Mouse (Mus musculus) cerebellum, postnatal 14 days (tissue): ENCODE results near the gene Ankrd63.

Experiments used
- DNase-seq, 2 experiments: peaks; one replicate each; pipeline ENCODE4 v3.0.0; 2021; ENCODE audit warnings: mixed read lengths in 2 of 2

Gene Ankrd63

GRCm38 (mm10) chr2:118703913-118704730 is at the start of gene Ankrd63:
Ankrd63 (minus strand) TSS chr2:118703963.
- no peak for DNase-seq

DNA sequence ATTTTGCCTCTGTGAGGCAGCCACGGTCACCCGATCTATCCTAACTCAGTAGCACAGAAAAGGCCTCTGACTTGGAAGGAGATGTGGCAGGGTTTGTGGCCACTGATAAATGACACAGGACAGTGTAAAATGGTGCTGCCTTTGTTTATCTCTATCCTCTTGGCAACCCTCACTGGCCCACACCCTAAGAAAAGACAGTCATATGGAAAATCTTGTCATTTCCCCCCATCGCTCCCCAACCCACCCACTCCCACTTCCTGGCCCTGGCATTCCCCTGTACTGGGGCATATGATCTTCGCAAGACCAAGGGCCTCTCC is 49.0 kb upstream of the Ankrd63 start:
- no peak for DNase-seq

GRCm38 (mm10) chr2:118751896-118752791 is 48.4 kb upstream of the Ankrd63 start:
- DNase-seq, result no peak

- no peak for DNase-seq
Observed at GRCm38 (mm10) chr2:118750476-118750875, 46.7 kb upstream of the Ankrd63 start.

DNA sequence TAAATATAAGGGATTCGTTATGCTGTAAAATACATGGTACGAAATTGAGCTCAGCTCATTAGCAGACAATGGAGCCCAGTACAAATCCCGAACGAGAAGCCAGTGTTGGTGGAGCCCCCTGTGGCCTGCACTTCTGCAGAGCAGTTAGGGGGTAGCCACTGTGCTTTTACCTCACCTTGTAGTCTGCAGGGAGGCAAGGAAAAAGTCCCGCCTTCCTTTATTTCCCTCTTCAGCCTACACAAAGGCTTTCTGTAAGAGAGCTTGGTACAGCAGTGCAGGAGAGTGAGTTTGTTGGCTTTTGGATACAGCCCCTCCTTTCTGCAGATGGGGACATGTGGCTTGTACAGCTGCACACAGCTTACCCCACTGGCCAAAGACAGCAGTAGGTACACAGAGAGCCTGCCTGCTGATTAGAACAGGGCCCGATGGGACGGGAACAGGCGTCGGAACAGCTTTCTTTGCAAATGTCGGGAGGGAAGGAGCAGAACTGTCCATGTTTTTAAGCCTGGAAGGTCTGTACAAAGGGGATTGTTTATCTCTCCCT is 45.6 kb upstream of the Ankrd63 start:
- no peak for DNase-seq

- DNase-seq, result peak; percentile 65 to 72
Observed at GRCm38 (mm10) chr2:118747301-118747960, 43.7 kb upstream of the Ankrd63 start.

- peak; percentile 63 to 65 for DNase-seq
Observed at GRCm38 (mm10) chr2:118745915-118746901, 42.4 kb upstream of the Ankrd63 start.

- DNase-seq, result peak; percentile 89 to 91
Observed at GRCm38 (mm10) chr2:118745232-118745884, 41.6 kb upstream of the Ankrd63 start, which contains the start of gene Inafm2. Inafm2 (plus strand) TSS chr2:118745758.

GRCm38 (mm10) chr2:118744621-118745020 is 40.9 kb upstream of the Ankrd63 start:
- DNase-seq, result no peak

DNA sequence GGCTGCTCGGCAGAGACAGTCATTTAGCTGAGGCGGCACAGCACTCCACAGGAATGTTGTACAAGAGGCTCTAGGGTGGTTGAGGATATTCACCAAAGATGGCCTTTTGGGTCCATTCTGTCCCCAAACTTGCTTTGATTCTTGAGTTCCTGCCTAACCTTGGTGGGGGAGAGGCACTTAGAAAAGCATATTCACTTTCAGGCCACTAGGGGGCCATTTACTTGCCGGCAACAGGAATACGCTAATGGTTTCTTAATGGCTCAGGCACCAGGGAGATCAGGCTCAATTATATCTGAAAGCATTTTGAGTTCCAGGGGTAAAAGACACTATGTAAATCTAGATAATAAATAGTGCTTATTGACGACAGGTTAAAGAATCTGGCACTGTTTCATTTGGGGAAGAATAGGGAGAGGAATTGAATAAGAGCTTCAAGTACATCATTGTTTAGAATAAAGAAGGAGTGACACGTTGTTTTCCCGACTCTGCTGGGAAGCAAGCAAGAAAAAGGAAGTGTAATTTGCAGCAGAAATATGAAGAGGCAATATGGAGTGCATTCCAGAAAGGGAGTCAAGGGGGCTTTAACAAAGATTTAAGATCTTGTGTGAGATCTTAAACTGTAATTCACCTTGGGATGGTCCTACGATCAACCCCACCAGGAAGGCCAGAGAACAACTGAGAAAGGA is 39.6 kb upstream of the Ankrd63 start:
- DNase-seq, result peak; percentile 51 to 69

GRCm38 (mm10) chr2:118741183-118741582 is 37.4 kb upstream of the Ankrd63 start:
- DNase-seq, result no peak

DNA sequence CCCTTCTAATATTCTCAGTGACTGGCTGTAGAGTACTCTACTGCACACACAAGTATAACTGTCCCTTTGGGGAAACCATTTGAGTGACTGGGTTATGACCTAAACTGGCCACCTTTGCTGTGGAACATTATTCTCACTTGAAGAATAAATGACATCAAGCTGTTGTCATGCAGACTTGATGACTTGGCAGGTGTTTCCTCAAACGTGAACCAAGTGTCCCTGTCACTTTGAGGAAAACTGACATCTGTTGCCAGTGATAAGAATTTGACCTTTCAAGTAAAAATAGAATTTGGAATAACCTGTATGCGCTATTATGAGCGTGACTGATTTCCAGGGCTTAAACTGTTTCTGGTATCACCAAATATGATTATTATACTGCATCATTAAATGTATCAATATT is 36.6 kb upstream of the Ankrd63 start:
- no peak for DNase-seq

DNA sequence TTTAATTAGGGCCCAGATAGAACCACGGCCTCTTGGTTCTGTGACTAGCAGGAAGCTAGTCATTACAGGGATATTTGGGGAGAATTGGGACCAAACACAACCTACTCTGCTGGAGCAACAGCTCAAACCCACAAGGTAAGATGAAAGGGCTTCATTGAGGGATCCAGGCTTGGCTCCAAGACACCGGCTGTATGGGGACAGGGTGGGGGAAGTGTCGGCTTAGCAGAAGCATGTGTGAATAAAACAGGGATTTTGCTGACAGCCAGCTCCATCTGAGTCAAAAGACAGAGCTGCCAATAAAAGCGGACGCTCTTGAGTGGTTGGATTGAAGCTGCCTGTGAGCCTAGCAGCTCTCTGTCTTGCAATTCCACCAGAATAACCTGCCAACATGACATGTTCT is 29.6 kb upstream of the Ankrd63 start:
- DNase-seq, result peak; percentile 65 to 74

- no peak for DNase-seq
Observed at GRCm38 (mm10) chr2:118731981-118732380, 28.2 kb upstream of the Ankrd63 start.

DNA sequence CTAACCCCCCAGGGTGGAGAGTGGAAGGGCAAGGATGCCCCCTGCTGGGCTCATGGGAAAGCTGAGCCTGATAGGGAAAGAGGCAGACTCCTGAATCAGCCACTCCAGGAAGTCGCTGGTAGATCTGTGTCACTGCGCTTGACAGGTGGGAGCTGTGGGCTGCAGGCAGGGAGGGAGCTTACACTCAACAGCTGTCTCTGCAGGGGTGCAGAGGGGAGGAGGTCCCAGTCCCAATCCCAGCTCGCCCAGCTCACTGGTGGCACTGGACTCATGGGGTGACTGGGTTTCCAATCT is 26.8 kb upstream of the Ankrd63 start:
- peak; percentile 48 to 70 for DNase-seq

DNA sequence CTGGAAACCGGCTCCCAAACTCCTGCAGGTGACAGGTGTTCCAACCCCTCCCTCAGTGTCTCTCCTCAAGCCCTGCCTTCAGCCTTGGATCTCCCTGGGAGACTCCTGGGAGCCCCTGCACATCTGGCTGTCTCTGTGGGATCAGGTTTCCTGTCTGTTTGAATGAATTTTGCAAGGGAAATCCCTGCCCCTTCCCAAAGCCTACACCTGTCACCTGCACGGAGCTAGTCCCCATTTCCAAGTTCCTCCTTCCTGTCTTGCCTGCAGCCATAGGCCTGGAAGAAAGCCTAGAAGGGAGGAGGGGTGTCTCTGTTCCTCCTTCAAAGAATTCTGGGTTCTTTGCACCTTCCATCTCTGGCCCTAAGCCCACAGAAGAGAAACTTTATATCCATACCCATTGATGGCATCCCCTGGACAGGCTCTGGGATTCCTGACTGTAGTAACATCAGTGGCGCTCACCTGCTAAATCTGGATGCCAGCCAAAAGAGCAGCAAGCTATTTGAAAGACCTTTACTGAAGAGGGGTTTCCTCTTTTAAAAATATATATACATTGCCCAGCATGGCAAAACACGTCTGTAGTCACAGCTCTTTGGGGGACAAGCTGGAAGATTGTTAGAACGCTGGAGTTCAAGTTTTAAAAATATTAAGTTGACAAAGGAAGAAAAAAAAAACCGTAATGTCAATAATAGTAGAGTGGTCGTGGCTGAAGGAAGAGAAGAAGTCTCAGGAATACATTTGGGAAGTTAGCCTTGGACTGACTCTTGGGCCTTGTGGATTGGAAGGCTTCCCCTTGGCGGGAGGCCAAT is 26.3 kb upstream of the Ankrd63 start:
- no peak for DNase-seq

DNA sequence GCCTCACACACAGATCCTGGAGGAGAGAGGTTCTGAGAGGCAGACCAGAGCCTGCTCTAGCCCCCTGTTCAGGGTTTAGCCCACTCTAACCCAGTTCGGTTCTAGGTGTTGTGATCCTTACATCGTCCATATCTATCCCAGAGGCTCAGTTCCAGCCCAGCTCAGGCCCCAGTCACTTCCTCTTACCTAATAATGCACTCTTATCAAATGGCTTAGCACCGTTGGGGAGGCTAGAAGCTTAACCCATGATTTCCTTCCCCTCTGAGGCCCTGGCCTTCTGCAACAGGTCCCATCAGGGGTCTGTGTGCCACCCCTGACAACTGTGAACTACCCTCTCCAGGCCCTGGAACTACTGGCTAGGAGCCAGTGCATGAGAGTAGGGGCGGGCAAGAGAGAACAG is 25.4 kb upstream of the Ankrd63 start:
- no peak for DNase-seq

DNA sequence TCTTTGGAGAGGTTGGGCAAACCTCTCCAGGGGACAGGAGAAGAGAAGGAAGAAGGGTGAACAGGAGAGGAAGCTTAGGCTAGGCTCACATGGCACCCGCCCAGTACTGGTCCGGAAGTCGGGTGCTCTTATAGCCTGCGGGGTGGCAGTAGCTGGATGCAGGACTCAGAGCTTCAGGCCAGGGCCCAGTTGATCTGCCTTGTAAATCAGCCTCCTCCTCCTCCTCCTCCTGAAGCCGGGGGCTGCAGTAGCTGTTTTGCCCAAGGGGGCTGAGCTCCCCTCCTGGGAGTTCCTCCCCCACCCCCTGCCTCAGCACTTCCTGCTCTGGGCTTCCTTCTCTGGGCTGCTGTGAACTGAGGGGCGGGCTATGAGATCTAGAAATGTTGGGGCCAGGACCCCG is 24.6 kb upstream of the Ankrd63 start, which contains the start of gene Plcb2:
Gene Plcb2, minus strand, starts transcription at position 102 of the 400 bp plus-strand sequence.
- DNase-seq, result no peak

- DNase-seq, result no peak
Observed at GRCm38 (mm10) chr2:118727911-118728310, 24.1 kb upstream of the Ankrd63 start.

GRCm38 (mm10) chr2:118726873-118727272 is 23.1 kb upstream of the Ankrd63 start:
- DNase-seq, result no peak
